Mouse (Mus musculus) left cerebral cortex, postnatal 36 days (tissue): ENCODE data around the gene P2ry10. TPM values are rescaled to one million over a fixed set of nuclear protein-coding genes. Genes with fewer than 3 reads are reported as not detected.
"Not testable (repeated sequence)": the region's sequence is repeated elsewhere in the genome, so short reads cannot be mapped to it uniquely, and the experiment has no call there.

Experiments
- DNase-seq, 2 experiments: peaks; one replicate each; pipeline ENCODE4 v3.0.0; 2021 to 2022; ENCODE audit warnings: low spot score in 2 of 2, mixed read lengths in 1 of 2
- intact Hi-C: fragments of 180-260 bp; cut with DNase I; formaldehyde crosslinking; loops from one replicate; pipeline ENCODE4 v1.15.1; 2025
- total RNA-seq, 2 experiments: library from RNA; stranded (reverse); gene quantifications; 2 replicates each; pipeline ENCODE4 v1.2.3; 2021

Gene P2ry10
- total RNA-seq: not detected

DNA sequence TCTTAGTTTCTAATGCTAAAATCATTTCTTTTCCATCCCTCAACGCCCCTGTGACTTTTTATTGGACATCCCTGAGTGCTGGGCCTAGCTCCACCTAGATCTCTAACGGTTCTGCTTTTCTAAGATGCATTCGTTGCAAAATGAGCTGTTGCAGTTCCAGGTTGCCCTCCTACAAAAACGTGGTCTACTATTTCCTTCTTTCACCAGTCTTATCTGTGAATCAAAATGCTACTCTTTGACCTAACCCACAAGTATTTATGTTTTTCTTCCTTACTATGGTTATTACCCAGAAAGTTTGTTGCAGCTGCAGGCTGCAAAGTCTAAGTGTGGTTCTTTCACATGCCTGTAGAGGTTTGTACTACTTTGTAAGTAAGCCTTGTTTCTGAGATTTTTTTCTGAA is at the start of gene P2ry10:
TSS of gene P2ry10 (plus strand) at position 316 of the 400 bp plus-strand sequence.
- DNase-seq: no peak
- intact Hi-C loops: no loop called here

DNA sequence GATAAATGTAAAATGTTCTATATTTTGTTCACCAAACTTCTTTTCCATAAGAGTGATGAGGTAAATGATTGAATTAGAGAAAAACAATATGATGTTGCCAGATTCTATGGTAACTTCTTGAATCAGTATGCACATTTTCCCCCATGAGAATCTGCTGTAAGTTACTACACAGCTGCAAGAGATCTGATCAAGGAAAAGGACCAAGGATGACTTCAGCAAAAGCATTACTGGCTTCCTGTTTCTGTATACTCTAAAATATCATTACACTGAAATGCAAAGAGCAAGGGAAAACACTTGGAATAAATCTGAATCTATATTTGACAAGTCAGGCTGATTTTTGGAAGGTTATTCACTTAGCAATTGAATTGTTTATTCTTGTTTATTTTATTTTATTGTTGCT is 49.1 kb upstream of the P2ry10 start:
- DNase-seq: no peak
- intact Hi-C loops: no loop called here

DNA sequence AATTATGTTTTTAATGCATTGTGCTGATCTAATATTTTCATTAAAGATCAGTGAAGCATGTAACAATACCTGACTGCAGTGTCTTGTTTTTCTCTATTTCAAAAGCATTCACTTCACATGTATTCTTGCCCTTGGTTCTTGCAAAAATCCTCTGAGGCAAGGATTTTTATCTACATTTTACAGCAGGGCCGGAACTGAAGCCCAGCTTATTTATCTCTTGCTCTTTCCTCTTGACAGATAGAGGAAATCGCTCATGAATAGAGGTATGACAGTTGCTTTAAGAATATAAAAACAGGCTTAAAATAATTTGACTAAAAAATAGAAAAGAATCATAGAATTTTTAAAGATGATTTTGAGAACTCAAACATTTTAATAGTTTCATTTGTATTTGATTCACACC is 48.7 kb upstream of the P2ry10 start:
- intact Hi-C loops: no loop called here
- DNase-seq: no peak

DNA sequence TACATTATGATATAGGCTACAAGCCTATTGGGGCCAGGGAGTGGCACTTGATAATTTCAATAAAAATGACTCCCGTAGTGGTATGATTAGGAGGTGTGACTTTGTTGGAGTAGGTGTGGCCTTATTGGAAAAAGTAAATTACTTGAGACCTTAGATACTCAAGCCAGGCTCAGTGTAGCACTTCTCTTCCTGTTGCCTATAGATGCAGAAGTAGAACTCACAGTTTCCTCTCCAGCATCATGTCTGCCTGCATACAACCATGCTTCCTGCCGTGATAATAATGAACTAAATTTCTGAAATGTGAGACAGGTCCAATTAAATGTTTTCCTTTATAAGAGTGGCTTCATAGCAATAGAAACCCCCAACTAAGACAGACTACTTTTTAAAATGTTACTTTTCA is 45.9 kb upstream of the P2ry10 start:
- intact Hi-C loops: no loop called here

DNA sequence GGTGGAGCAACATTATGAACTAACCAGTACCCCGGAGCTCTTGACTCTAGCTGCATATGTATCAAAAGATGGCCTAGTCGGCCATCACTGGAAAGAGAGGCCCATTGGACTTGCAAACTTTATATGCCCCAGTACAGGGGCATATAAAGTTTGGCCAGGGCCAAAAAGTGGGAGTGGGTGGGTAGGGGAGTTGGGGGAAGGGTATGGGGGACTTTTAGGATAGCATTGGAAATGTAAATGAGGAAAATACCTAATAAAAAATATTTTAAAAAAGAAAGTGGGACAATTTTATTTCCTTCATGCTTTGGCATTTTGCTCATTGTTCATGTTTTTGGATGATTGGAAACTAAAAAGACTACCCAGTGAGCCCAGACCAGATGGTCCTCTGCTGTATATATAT is 4.9 kb upstream of the P2ry10 start:
- intact Hi-C loops, DNase-seq: not testable (repeated sequence)

More for the DNA sequence above, 45.9 kb upstream of the P2ry10 start:
- no peak for DNase-seq

DNA sequence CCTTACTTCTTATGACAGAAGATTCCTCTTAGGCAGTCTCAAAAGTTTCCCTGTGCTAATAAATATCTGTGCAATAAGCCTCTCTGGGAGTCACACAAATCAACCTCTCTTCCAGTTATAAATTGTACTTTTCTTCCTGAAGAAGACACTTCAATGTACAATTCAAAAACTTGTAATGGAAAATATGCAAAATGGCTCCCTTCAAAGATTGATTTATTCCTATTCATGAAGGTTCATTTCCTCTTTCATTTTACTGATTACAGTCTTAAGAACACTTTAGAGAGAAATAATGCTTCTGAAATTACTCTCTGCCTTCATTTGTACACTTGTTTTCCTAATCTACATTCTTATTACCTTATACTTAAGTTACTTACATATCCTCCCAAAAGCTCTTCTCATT is 4.0 kb upstream of the P2ry10 start:
- intact Hi-C loops: no loop called here
- DNase-seq: no peak

DNA sequence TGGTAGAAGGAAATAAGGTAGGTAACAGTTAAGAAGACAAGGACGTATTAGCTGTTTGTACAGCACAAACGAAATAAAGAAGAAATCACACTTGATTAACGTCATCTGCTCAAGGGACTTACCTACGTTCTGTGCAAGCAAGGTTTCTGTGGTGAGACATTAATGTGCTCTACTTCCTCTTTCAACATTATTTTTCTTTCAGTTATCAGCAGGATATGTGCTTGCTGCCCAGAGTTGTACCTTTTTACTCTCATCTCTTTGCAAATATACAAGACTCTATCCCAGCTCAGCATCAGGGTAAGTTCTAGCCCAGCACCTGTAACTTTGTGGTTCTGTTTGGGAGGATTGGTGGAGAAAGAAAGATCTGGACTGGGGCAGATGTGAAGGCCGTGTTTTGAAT is 839 bp downstream of the P2ry10 start:
- DNase-seq: no peak
- intact Hi-C loops: no loop called here

DNA sequence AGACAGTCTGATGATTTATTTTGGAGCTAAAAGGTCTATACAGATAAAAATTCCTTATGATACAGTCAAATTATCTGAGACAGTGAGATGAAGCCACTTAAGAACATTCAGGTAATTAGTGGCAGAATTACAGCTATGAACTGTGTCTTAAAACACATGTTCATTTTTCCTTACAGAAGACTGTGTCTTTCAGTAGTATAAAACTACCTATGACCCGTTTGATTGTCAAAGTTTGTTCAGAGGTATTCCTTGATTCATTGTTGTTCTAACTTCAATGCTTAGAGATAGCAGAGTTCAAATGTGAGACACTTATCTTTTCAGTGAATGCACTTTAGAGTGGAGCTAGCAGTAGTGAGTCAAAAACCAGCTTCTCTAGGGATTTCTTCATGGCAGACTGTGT is 1.6 kb downstream of the P2ry10 start:
- no peak for DNase-seq
- intact Hi-C loops: no loop called here

DNA sequence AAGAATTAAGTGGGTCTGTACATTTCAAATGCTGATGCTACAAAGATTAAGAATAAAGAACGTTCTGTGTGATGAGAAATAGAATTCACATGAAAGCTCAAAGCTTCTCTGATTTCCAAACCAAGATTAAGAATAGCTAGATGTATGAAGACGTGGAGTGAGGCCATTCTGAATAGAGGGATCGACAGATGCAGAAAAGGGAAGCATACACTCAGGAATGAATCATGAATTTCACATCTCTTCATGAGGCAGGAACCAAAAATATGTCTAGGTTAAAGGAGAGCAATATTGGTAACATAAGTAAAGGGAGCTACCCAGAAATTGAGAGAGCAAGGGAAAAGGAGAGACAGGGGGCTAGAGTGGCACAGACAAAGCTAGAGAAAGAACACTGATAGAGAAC is 7.3 kb downstream of the P2ry10 start:
- no peak for DNase-seq
- intact Hi-C loops: no loop called here

DNA sequence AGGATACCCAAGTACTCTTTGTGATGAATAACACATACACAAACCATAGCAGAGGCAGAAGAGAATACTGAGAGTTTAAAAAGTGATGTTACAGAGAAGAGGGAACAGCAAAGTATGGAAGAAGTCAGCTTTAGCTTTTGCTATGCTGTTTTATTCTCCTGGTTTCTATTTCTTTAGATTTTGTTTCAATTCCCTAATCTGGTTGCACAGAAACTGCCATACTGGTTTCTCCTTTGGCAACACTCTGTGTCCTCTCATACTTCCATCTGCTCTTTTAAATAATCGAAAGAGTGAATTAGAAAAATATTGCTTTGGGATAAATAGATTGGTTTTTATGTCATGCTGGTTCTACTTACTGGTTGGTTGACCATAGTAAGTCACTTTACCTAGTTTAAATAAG is 28.0 kb downstream of the P2ry10 start:
- no peak for DNase-seq
- intact Hi-C loops: no loop called here

DNA sequence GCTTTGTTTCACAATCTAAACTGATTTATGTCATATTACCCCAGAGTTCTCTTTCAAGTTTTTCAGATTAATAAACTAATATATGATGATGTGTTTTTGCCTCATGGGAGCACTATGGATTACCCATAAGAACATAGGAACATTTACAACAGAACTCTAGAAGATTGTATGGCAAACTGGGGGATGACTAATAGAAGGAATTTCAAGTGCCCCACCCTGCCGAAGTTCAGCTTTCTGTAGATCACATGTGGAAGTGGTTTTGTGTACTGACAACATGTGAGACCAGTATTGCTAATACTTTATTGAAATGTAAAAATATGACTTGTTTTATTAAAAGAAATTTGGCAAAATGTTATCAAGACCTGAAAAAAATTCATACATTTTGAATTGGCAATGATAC is 28.7 kb downstream of the P2ry10 start:
- intact Hi-C loops: no loop called here
- no peak for DNase-seq

DNA sequence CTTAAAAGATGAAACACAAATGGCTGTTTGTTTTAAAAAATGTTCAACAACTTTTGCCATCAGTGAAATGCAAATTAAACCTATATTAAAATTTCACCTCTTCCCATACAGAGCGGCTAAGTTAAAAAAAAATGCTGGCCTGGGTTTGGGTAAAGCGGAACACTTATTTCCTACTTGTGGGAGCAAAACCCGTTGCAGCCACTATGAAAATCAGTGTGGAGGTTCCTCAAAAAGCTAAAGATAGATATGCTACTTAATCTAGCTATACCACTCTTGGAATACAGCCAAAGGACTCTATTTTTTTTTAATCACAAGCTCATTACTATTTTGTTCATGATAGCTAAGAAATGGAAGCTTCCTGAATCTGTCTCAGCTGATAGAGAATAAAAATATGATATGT is 54.9 kb downstream of the P2ry10 start:
- no peak for DNase-seq
- intact Hi-C loops: no loop called here

DNA sequence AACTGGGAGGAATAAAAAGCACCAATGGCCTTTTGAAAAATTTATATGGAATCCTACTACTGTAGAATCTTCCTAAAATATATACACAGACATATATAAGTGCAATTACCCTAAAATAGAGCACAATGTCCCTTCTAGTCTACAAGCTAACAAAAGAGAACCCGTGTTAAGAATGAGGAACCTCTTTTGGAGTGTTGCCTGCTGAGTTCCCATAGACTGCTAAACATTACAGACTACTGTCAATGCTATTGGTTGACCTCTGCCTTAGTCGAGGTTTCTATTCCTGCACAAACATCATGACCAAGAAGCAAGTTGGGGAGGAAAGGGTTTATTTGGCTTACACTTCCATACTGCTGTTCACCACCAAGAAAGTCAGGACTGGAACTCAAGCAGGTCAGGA is 55.6 kb downstream of the P2ry10 start:
- no peak for DNase-seq
- intact Hi-C loops: no loop called here

DNA sequence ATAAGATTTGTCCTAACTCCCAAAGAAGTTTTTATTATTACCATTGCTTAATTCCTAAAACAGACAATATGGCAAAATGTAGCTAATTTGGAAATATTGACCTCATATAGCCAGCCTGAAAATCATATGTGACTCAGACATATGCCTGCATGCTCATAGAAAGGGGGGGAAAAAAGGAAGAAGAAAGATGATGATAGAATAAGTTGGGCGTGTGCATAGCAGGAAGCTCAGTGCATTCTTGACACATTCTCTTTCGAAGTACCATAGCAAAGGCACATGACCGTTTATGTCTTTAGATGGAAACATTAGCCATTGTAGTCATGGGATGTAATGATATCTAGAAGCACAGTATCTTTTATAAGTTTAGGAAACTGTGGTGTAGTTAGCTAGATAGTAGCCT is 60.4 kb downstream of the P2ry10 start, which contains the start of gene P2ry10b:
TSS of gene P2ry10b (plus strand) at position 247 of the 400 bp plus-strand sequence.
- intact Hi-C loops: no loop called here

DNA sequence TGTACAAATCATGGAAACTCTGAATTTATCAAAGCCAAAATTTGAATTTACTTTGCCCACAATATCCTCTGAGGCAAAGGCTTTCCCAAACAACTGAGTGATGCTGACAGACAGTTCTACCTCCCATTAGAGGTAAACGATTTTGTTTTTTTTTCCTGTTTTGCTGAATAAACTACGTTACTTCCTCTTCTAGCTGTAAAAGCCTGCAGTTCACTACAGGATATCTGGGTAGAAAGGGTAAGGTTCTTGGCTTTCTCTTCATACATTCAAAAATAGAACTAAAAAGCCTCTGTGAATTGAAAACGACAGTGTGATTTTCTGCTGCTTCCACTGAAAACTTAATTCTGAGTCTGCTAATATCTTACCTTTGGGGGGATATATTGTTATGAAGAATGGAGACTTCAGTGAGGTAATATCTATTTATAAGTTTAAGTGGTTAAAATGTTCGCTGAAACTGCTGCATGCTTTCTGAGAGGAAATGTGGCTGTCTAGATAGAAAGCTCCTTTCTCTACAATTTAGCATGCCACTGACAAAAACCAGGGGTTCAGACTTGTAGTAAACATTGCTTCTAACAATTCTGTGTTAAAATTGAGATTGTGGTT is 61.2 kb downstream of the P2ry10 start:
- DNase-seq: no peak
- intact Hi-C loops: no loop called here

More for the DNA sequence above, 60.4 kb downstream of the P2ry10 start, which contains the start of gene P2ry10b:
- DNase-seq: no peak

DNA sequence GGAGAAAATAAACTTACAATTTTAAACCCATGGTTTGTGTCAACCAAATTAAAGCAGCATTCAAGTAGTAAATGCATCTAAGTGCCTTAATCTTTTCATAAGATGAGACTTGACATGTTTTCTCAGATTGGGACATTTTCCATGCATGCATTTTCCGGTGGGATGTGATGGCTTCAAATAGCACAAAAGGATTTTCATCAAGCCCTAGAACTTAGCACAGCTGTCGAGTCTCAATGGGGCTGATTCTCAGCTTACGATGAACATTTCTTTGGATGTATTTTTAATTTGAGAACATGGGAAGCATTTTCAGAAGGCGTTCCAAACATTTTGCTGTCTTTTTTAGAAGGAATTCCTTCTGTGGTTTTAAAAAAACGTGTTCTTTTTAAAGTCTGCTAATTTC is 61.7 kb downstream of the P2ry10 start:
- intact Hi-C loops: no loop called here

DNA sequence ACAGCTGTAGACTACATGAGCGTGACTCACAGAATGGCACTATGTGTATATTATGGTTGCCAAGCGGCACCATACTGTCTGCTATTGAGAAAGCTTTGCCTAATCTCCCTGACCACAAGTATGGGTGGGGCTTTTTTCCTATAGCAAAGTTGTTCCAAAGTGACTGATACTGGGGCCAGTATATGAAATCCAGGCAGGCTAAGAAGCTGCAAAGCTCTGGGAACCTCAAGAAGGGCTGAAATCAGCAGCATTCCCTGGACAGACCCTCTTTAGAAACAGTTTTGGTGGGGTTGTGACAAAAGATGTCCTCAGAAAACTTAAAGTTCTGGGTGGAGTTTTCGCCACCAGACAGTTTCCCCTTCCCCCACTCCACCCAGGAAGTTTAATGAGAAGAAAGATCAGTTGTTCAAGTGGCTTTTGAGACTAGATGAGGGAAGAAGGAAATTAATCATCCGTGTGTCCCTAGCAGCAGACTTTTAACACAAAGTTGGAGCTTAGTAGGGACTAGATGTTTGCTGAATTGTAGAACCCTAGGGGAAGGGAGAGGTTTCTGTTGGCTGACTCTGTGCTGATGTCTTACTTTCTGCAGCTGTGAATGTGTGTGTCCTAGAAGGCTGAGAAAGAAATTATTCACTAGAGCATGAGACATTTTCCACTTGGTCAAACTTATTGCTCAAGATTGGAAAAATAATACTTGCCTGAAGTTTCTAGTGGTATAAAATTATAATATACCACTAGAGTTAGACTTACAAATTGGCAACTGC is 62.6 kb downstream of the P2ry10 start:
- intact Hi-C loops: no loop called here
- DNase-seq: no peak

More for the DNA sequence above, 61.7 kb downstream of the P2ry10 start:
- no peak for DNase-seq
